Mouse (Mus musculus) right cerebral cortex, postnatal 14 days (tissue): ENCODE data around the gene Dcaf15.
A peak's percentile ranks its signal among the peaks of the same experiment; 100 is the strongest.

Experiments used
- DNase-seq: peaks from one replicate; pipeline ENCODE4 v3.0.0; 2022

The Dcaf15 gene

DNA sequence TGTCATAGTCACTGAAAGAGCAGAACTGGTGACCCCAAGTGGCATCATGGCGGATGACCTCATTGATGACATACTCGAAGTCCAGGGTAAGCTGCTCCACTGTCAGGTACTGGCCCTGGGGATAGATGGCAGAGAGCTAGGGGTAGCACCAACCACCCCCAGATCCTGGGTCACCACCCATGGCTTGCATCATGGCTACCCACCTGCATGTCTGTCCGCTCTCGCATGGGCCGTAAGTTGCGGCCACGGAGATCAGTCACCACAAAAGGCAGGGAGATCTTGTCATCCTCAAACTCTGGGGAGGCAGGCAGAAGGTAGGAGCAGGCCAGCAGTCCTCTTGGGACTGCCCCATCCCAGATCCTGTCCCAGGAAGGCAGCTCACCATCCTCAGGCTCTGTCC lies 6.2 kb downstream of the Dcaf15 start:
- DNase-seq, result no peak

GRCm38 (mm10) chr8:84096061-84096460 lies 8.5 kb downstream of the Dcaf15 start:
- DNase-seq, result no peak

GRCm38 (mm10) chr8:84090585-84090984 lies 14.0 kb downstream of the Dcaf15 start:
- no peak for DNase-seq

- DNase-seq, result no peak
Measured at GRCm38 (mm10) chr8:84089277-84089676, 15.3 kb downstream of the Dcaf15 start.

DNA sequence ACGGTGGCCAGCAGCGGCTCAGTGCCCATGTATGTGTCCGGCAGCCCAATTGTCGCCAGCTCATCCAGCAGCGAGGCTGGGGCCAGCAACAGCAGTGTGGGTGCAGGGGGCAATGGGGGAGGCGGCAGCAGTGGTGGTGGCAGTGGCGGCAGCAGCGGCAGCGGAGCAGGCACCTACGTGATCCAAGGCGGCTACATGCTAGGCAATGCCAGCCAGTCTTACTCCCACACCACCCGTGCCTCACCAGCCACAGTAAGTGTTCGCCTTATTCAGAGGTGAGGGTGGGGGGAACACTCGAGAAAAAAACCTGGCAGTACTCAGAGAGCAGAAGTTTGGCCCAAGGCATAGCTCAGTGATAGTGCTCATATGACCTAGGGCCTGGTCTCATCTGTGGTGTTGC lies 16.7 kb downstream of the Dcaf15 start:
- DNase-seq, result no peak

GRCm38 (mm10) chr8:84087156-84087555 lies 17.4 kb downstream of the Dcaf15 start:
- DNase-seq, result no peak

GRCm38 (mm10) chr8:84084341-84085115 lies 20.0 kb downstream of the Dcaf15 start:
- DNase-seq, result no peak

DNA sequence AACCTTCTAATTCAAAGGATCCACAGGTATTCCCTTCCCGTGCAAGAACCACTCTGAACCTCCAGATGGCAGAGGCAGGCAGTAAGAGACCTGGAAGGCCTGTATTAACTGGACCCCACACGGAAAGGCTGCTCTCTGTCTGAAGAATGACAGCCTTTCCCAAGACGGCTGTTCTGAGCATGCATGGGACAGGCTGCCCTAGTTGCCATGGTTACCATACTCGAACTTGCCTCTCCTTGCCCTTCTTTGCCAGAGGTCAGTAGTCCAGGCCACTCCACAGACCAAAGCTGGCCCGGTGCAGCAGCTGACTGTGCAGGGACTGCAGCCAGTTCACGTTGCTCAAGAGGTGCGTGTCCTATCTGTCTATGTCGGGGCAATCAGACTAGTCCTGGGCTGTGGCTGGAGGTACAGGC lies 20.7 kb downstream of the Dcaf15 start:
- no peak for DNase-seq

DNA sequence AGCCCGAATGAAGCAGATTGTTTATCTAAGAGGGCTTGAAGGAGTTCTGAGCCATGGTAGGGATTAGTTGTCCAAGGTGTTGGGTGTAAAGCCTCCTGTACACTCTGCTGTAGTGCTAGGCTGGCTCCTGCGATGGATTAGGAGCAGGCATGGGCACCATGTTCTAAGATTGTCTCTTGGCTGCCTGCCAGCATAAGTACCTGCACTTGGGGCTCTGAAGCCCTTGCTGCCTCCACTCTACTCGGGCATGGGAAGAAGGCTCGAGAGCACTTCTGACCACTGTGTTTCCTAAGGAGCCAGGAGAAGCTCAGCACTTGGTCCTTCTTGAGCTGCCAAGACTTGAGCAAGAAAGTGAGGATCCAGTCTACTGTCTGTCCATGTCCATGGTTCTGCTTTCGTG lies 25.4 kb downstream of the Dcaf15 start:
- no peak for DNase-seq

- no peak for DNase-seq
Measured at GRCm38 (mm10) chr8:84076849-84077248, 27.7 kb downstream of the Dcaf15 start.

GRCm38 (mm10) chr8:84076412-84076811 lies 28.2 kb downstream of the Dcaf15 start:
- DNase-seq, result no peak

DNA sequence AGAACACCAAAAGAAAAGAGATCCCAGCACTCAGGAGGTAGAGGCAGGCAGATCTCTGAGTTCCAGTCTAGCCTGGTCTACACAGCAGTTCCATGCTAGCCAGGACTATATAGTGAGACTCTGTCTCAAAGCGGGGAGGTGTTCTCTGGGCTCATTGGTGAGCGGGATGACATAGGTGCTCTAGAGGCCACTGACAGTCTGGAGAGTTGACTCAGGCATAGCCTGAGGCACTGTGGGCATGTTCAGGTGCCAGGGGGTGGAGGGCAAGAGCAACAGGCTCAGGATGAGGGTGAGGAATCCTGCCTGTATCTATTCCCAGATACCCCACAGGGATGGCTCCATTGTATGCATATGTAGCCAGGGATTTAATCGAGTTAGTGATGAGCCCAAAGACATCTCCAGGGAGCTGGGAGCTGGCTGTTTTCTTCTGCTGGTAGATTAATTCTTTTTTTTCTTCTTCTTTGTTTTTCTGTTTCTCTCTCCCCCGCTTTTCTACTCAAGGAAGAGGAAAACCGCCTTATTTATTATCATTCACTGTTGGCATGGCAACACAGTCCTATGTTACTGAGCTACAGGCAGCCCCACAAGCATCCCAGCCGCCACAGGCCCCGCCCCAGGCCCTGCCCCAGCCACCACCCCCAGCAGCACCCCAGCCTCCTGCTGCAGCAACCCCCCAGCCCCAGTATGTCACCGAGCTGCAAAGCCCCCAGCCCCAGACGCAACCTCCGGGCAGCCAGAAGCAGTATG lies 31.2 kb downstream of the Dcaf15 start:
- DNase-seq, result no peak

GRCm38 (mm10) chr8:84072321-84072720 lies 32.2 kb downstream of the Dcaf15 start:
- DNase-seq, result no peak

GRCm38 (mm10) chr8:84071921-84072320 lies 32.6 kb downstream of the Dcaf15 start:
- DNase-seq, result no peak

DNA sequence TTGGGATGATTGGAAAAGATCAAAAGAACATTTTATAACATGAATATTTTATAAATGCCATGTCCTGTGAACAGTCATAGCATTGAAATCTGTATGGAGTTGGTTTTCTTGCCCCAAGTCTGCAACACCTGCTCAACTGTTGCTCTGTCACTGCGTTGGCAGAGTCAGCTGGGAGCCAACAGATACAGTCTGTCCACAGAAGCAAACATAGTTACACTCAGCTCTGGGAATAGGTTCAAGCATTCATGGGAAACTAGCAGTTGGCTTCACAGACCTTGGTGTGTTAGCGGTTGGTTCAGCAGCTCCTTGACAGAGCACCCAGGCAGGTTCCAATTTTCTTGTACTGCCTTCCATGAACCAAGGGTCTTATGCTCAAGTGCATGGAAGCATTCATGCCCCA lies 33.9 kb downstream of the Dcaf15 start:
- no peak for DNase-seq

- DNase-seq, result no peak
Measured at GRCm38 (mm10) chr8:84070241-84070640, 34.3 kb downstream of the Dcaf15 start.

GRCm38 (mm10) chr8:84069750-84070149 lies 34.8 kb downstream of the Dcaf15 start:
- DNase-seq, result no peak

DNA sequence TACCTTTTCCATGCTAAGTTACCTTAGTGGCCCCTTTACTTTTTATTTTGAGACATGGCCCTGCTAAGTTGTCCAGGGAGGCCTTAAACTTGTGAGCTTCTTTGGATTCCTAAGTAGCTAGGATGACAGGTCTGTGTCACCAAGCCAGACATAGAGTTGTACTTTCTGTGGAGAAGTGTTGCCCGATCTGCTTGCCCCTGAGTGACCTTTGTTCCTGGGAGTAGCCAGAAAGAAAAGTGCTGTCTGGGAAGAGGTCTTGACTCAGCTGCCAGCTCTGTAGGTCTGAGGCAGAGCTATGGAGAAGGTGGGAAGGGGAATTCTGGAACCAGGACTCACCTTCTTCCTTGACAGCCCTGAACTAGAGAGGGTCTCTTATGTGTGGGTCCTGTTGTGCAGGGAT lies 35.4 kb downstream of the Dcaf15 start:
- no peak for DNase-seq

GRCm38 (mm10) chr8:84068316-84069035 lies 36.1 kb downstream of the Dcaf15 start:
- DNase-seq, result no peak

DNA sequence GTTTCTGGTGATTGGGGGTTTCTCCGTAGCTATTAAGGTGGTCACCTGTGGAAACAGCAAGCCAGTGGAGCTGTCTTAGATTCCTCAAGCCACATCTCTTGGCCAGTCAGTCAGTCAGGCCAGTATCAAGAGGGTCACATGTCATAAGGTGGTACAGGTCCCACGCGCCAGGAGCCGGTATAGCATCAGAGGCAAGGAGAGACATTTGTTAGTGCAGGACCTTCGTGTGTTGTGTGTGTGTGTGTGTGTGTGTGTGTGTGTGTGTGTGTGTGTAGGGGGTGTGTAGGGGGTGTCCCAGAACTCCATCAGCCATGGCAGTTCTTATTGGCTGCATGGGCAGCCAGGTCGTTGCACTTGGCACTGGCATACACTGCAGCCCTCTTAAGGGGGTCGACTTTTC lies 36.7 kb downstream of the Dcaf15 start:
- no peak for DNase-seq

DNA sequence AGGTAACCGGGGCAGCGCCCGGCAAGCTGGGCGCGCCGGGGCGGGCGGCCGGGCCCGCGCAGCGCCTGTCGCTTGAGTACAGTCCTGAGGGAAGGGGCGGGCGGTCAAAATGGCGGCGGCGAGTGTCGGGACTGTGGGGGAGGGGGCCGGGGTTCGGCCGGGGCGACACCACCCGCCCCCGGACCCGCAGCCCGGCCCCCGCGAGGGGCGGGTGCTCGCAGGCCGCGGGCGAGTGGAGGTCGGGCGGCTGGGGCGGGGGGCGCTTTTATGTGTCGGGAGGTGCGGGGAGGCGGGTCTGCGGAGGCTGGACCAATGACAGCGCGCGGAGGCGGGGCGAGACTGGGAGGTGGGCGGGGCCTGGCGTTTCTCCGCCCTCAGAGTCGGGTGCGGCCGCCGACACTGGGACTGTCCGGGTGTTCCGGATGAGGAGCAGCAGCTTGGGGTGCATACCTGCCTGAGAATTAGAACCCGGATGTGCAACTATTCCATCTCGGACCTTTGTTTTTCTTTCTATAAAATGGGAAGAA lies 37.5 kb downstream of the Dcaf15 start:
- peak; percentile 97 for DNase-seq

DNA sequence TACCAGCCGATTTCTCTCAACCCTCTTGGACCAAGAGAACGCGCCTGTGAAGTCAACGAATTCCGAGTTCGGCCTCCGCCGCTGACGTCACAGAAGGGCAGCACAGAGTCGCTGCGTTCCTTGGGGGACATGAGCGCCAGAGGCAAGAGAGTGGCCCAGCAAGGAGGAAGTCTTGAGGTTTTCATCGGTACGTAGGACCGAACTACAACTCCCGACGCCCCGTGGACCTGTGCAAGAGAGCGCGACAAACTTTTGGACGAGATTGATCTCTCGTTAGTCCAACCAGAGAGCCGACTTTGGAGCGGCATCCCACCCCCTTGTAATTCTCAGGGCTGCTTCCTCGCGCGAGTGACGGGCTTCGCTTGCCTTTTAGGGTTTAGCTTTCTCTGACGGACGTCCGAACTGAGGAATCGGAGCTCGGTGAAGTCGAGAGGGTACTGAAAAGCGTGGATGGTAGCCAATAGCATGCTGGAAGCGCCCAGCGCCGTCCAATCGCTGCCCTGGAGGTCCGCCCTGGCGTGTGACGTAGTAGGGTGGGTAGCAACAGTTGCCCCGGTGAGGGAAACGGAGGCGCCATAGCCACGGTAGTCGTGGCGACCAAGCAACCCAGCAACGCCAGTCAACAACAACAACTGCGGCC lies 38.2 kb downstream of the Dcaf15 start, which contains the start of gene Rfx1:
Rfx1 (plus strand) TSS at position 544 of the 640 bp plus-strand sequence.
- DNase-seq, result peak; percentile 99
